Comparison of ENCODE assay signal across 10 mouse cellular contexts in the genomic region with DNA sequence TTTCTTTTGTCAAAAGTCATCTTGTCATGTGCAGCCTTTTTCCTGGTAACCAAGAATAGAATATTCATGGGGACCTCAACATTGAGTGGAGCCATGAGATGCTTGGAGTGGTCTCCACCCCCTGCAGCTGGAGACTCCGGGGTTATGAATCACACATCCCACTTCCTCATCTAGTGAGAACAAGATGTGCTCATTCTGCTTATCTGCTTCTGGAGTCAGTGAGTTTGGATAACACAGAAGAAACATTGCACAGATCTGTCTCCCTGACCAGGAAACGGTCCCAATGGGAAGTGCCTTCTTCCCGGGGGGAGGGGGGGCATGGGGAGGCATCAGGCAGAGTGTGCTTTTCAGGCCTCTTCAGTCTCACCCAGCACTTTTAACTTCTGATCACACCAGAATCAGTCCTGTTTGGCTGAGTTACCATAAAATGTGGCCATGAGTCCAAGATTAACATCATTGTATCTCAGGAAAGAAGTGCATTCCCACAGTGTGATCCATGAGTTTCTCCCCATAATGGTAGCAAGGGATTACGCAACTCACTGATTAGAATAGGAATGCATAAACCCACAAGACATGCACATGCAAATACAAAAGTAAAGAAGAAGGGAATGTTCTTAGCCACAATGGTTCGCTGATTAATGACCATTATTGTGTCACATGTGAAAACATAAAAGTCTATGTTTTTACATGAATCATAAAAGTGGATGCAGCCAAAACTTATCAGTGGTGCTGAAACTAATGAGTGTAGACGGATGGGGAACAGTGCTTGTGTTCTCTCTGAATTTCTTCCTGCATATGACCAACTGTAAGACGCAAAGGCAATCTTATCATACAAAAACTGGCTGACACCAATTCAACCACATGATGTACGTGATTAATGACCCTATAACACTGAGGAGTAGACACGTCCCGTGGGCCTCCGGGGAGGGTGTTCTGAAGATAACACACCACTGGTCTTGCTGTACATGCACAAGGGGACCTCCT.
DNase-seq lines count a peak whose midpoint lies in the region; ATAC-seq and TF ChIP-seq lines count a peak whose summit lies in the region.
"Had no signal": no experiment of that assay in that cellular context is flagged by ENCODE, and none has a peak within 500 bp of the region (broad histone marks: within the 10 kb centered on the region; RNA-seq: fewer than 3 reads in every experiment).

No protein-coding gene starts in this region.

- H3K4me1 ChIP-seq in liver, postnatal 0 days (ENCODE audit: insufficient read depth), result no peaks in the 10 kb centered on the region
- no peaks in the 10 kb centered on the region for H3K4me1 ChIP-seq in liver, embryonic 12.5 days
- H3K4me1 ChIP-seq in heart, adult 2 months (ENCODE audit: control insufficient read depth, insufficient read depth, low read length), result peaks cover 2% of the 10 kb centered on the region; the same call in 1 of the 2 replicates
- H3K4me1 ChIP-seq in midbrain, postnatal 0 days (ENCODE audit: insufficient read depth, low read length), result no peaks in the 10 kb centered on the region

- peak; percentile 62 for TF ChIP-seq EP300 in liver, postnatal 0 days (IDR thresholded peaks at IDR 0.05; ENCODE audit: low read depth)
- 0 out of 2 replicates have a peak, but pooled peaks have one; percentile 66 for TF ChIP-seq EP300 in heart, adult 2 months (IDR thresholded peaks at IDR 0.05; ENCODE audit: insufficient read depth, low read depth, low read length)

- WGBS in liver, postnatal 0 days (ENCODE audit: insufficient replicate concordance), result 52% methylated on average over 11 of the region's 11 CpGs
- WGBS in liver, embryonic 12.5 days (ENCODE audit: insufficient replicate concordance), result 40% methylated on average over 11 of the region's 11 CpGs
- 45% methylated on average over 11 of the region's 11 CpGs for WGBS in heart, adult 2 months
- WGBS in macrophage (ENCODE audit: missing documents), result 59% methylated on average over 11 of the region's 11 CpGs
- WGBS in midbrain, postnatal 0 days, result 93% methylated on average over 11 of the region's 11 CpGs

- TF ChIP-seq POLR2A in heart, adult 2 months (IDR thresholded peaks at IDR 0.05; ENCODE audit: insufficient read depth, low read depth, low read length), result no peak

- DNase-seq in liver, postnatal 0 days, result peak; percentile 22
- DNase-seq in NIH3T3 (ENCODE audit: low read depth), result peak; percentile 85
- peak; percentile 34 to 68 for DNase-seq in heart, adult 2 months
- DNase-seq in midbrain, postnatal 0 days (ENCODE audit: low spot score), result no peak
- DNase-seq in layer of hippocampus, postnatal 36 days, result no peak
- DNase-seq in cerebellum, postnatal 14 days, result no peak
- DNase-seq: cerebellum, adult 11-12 months had no signal

- H3K9ac ChIP-seq in liver, postnatal 0 days (replicated peaks), result no peak overlapping the region
- no peak overlapping the region for H3K9ac ChIP-seq in liver, embryonic 12.5 days
- H3K9ac ChIP-seq in heart, adult 2 months (ENCODE audit: low read depth, low read length), result no peak overlapping the region
- no peak overlapping the region for H3K9ac ChIP-seq in midbrain, postnatal 0 days (replicated peaks; ENCODE audit: low read length, poor library complexity, severe bottlenecking)

- no peaks in the 10 kb centered on the region for H3K27me3 ChIP-seq in liver, postnatal 0 days (ENCODE audit: insufficient read depth, low read length)
- no peaks in the 10 kb centered on the region for H3K27me3 ChIP-seq in liver, embryonic 12.5 days (replicated peaks)
- H3K27me3 ChIP-seq in heart, adult 2 months (ENCODE audit: control insufficient read depth, insufficient read depth, low read length), result no peaks in the 10 kb centered on the region
- H3K27me3 ChIP-seq in midbrain, postnatal 0 days (ENCODE audit: insufficient read depth, low read length), result no peaks in the 10 kb centered on the region

- no peaks in the 10 kb centered on the region for H3K79me2 ChIP-seq in heart, adult 2 months (replicated peaks; ENCODE audit: control insufficient read depth, insufficient read depth, low read length)
- H3K79me2 ChIP-seq in macrophage (ENCODE audit: inconsistent target), result no peaks in the 10 kb centered on the region

- intact Hi-C loops in heart, adult 2 months (cut with DNase I), result loop anchor here (5.0 kb wide), 1 partner anchor 457 kb away; the partner anchor contains the start of gene Rnd3

- H3K36me3 ChIP-seq in liver, postnatal 0 days (replicated peaks; ENCODE audit: insufficient read depth, low read length), result no peaks in the 10 kb centered on the region
- no peaks in the 10 kb centered on the region for H3K36me3 ChIP-seq in liver, embryonic 12.5 days
- H3K36me3 ChIP-seq in heart, adult 2 months (ENCODE audit: control insufficient read depth, insufficient read depth, low read length), result no peaks in the 10 kb centered on the region
- no peaks in the 10 kb centered on the region for H3K36me3 ChIP-seq in macrophage (ENCODE audit: inconsistent target)
- H3K36me3 ChIP-seq in midbrain, postnatal 0 days (ENCODE audit: insufficient read depth, low read length), result no peaks in the 10 kb centered on the region
- H3K36me3 ChIP-seq: midbrain, embryonic 10.5 days had no signal

- ATAC-seq in liver, postnatal 0 days, result peak; percentile 79
- no peak for ATAC-seq in liver, embryonic 12.5 days
- ATAC-seq in midbrain, postnatal 0 days (ENCODE audit: low FRiP score), result no peak

- no peak overlapping the region for H3K4me3 ChIP-seq in liver, postnatal 0 days (ENCODE audit: low read depth, low read length)
- H3K4me3 ChIP-seq in liver, embryonic 12.5 days, result no peak overlapping the region
- no peak overlapping the region for H3K4me3 ChIP-seq in heart, adult 2 months
- H3K4me3 ChIP-seq in macrophage (ENCODE audit: inconsistent target), result no peak overlapping the region
- no peak overlapping the region for H3K4me3 ChIP-seq in midbrain, postnatal 0 days (ENCODE audit: low read depth, low read length)
- H3K4me3 ChIP-seq: midbrain, embryonic 10.5 days had no signal

- H3K4me2 ChIP-seq in liver, postnatal 0 days (ENCODE audit: low read depth, low read length), result no peak overlapping the region
- no peak overlapping the region for H3K4me2 ChIP-seq in liver, embryonic 12.5 days
- no peak overlapping the region for H3K4me2 ChIP-seq in midbrain, postnatal 0 days (ENCODE audit: low read depth, low read length, poor library complexity, severe bottlenecking)

- no peak overlapping the region for H3K27ac ChIP-seq in liver, postnatal 0 days (ENCODE audit: low read depth)
- H3K27ac ChIP-seq in liver, embryonic 12.5 days, result no peak overlapping the region
- H3K27ac ChIP-seq in heart, adult 2 months, result peak overlapping the region; percentile 41
- H3K27ac ChIP-seq in macrophage, result peak overlapping the region; percentile 49
- no peak overlapping the region for H3K27ac ChIP-seq in midbrain, postnatal 0 days (ENCODE audit: low read depth, low read length)
- H3K27ac ChIP-seq: midbrain, embryonic 10.5 days had no signal

- H3K9me3 ChIP-seq in liver, postnatal 0 days (ENCODE audit: low read length), result no peaks in the 10 kb centered on the region
- no peaks in the 10 kb centered on the region for H3K9me3 ChIP-seq in liver, embryonic 12.5 days (replicated peaks)
- no peaks in the 10 kb centered on the region for H3K9me3 ChIP-seq in midbrain, postnatal 0 days (ENCODE audit: low read length)
- H3K9me3 ChIP-seq: midbrain, embryonic 10.5 days had no signal

- TF ChIP-seq CTCF in liver, postnatal 0 days (IDR thresholded peaks at IDR 0.05; ENCODE audit: low read depth), result no peak
- TF ChIP-seq CTCF in heart, adult 2 months (IDR thresholded peaks at IDR 0.05), result no peak
- no peak for TF ChIP-seq CTCF in midbrain, postnatal 0 days (IDR thresholded peaks at IDR 0.05)

Comparison
In these comparisons a context has a peak if more than half of its experiments do, and no peak if none do; other contexts are left out.
1. DNase-seq: peak in liver, postnatal 0 days (single experiment), NIH3T3 (single experiment) and heart, adult 2 months (2 of 2); none in midbrain, postnatal 0 days (single experiment), layer of hippocampus, postnatal 36 days (0 of 2) and cerebellum, postnatal 14 days (0 of 2).
2. H3K27ac ChIP-seq: peak in heart, adult 2 months (single experiment) and macrophage (single experiment); none in liver, postnatal 0 days (single experiment), liver, embryonic 12.5 days (single experiment) and midbrain, postnatal 0 days (single experiment).